Mouse (Mus musculus) stomach, postnatal 0 days (tissue): ENCODE data around the gene Ttc9c. TPM values are rescaled to one million over a fixed set of nuclear protein-coding genes. Genes with fewer than 3 reads are reported as not detected.
A peak's percentile ranks its signal among the peaks of the same experiment; 100 is the strongest.
"Not testable (repeated sequence)": the region's sequence is repeated elsewhere in the genome, so short reads cannot be mapped to it uniquely, and the experiment has no call there.

ENCODE experiments used
- ATAC-seq: fragments of 200-750 bp; cut with Nextera tagmentation; 2 replicates; pipeline ENCODE4 v1.8.0; 2017; ENCODE audit not compliant: low FRiP score, low TSS enrichment
- DNase-seq: peaks from one replicate; pipeline ENCODE4 v3.0.0-alpha.2; 2016; ENCODE audit warnings: low spot score
- H3K27ac ChIP-seq: fragments of 300-500 bp; sonication (generic); replicated peaks from 2 replicates; pipeline ENCODE4 v1.5.1; 2014; ENCODE audit warnings: mild to moderate bottlenecking, control low read depth
- H3K27me3 ChIP-seq: fragments of 300-500 bp; sonication (generic); 2 replicates; pipeline ENCODE4 v1.6.1; 2014; ENCODE audit warnings: low read length; ENCODE audit not compliant: control insufficient read depth, insufficient read depth
- H3K36me3 ChIP-seq: fragments of 300-500 bp; sonication (generic); 2 replicates; pipeline ENCODE4 v1.6.1; 2014; ENCODE audit warnings: low read length, mixed read lengths; ENCODE audit not compliant: control insufficient read depth, insufficient read depth
- H3K4me1 ChIP-seq: fragments of 300-500 bp; sonication (generic); replicated peaks from 2 replicates; pipeline ENCODE4 v1.6.1; 2014; ENCODE audit warnings: antibody characterized with exemption; ENCODE audit not compliant: control insufficient read depth, insufficient read depth
- H3K4me2 ChIP-seq: fragments of 300-500 bp; sonication (generic); replicated peaks from 2 replicates; pipeline ENCODE4 v1.6.1; 2014; ENCODE audit warnings: low read depth, mild to moderate bottlenecking, control low read depth, moderate library complexity
- H3K4me3 ChIP-seq: fragments of 300-500 bp; sonication (generic); 2 replicates; pipeline ENCODE4 v1.5.1; 2014; ENCODE audit warnings: low read depth, low read length, control low read depth
- H3K9ac ChIP-seq: fragments of 300-500 bp; sonication (generic); 2 replicates; pipeline ENCODE4 v1.6.1; 2014; ENCODE audit warnings: mild to moderate bottlenecking, low read length, control low read depth, mixed read lengths
- H3K9me3 ChIP-seq: fragments of 300-500 bp; sonication (generic); 2 replicates; pipeline ENCODE4 v1.6.1; 2016; ENCODE audit warnings: low read length; ENCODE audit not compliant: control insufficient read depth
- CTCF ChIP-seq: IDR thresholded peaks from 2 replicates; pipeline ENCODE4 v1.5.1; 2016; ENCODE audit warnings: antibody characterized with exemption, low read depth, mild to moderate bottlenecking, moderate library complexity
- EP300 ChIP-seq: optimal IDR thresholded peaks from 2 replicates; pipeline ENCODE3; 2016; ENCODE audit warnings: antibody characterized with exemption
- WGBS: fragments of 180-500 bp; shearing (Covaris S2); extraction: QIAGEN DNeasy Blood & Tissue Kit; methylation state at CpG from one replicate; pipeline ENCODE4 v1.1.7; 2014; 5-methylcytosine and 5-hydroxymethylcytosine counted together
- polyA plus RNA-seq: library from polyadenylated mRNA; unstranded; fragments of >200 nt; fragmentation: Nextera tagmentation; extraction: Ambion mirVana; gene quantifications from 2 replicates; pipeline ENCODE4 v1.2.1, GENCODE M21; 2015

Ttc9c gene
- polyA plus RNA-seq, 1 experiment from 2014 or later = 23.1 TPM

GRCm38 (mm10) chr19:8839908-8840791 is 21.0 kb upstream of the Ttc9c start:
- peak overlapping the region; percentile 66 for H3K9ac ChIP-seq
- peak overlapping the region; percentile 71 for H3K4me2 ChIP-seq
- peak overlapping the region; percentile 52 for H3K4me3 ChIP-seq
- peak overlapping the region; percentile 56 for H3K27ac ChIP-seq
- H3K36me3 ChIP-seq = peaks cover 3% of the 10 kb centered on the region; the same call in 1 of the 2 replicates
- H3K9me3 ChIP-seq = no peaks in the 10 kb centered on the region
- no peaks in the 10 kb centered on the region for H3K27me3 ChIP-seq
- peak; percentile 78 for ATAC-seq
- WGBS = 27% methylated on average over 29 of the region's 29 CpGs
- H3K4me1 ChIP-seq = no peaks in the 10 kb centered on the region
- DNase-seq = peak; percentile 88
- TF ChIP-seq CTCF (peak; percentile 26), EP300 (no peak)

GRCm38 (mm10) chr19:8839103-8839907 is 20.2 kb upstream of the Ttc9c start, which contains the start of gene Gng3:
TSS of gene Gng3 (minus strand) at chr19:8839194.
- TF ChIP-seq EP300 = no peak
- no peak for TF ChIP-seq CTCF
- Histone ChIP-seq H3K4me3 (peak within 1 kb of the TSS; percentile 61), H3K4me2 (peak within 1 kb of the TSS; percentile 81), H3K4me1 (no peaks in the 10 kb centered on the region), H3K27me3 (no peaks in the 10 kb centered on the region), H3K36me3 (peaks cover 5% of the 10 kb centered on the region; the same call in 1 of the 2 replicates), H3K9me3 (no peaks in the 10 kb centered on the region), H3K27ac (peak within 1 kb of the TSS; percentile 96; the same call in 1 of the 2 replicates), H3K9ac (peak within 1 kb of the TSS; percentile 88)
- DNase-seq = no peak
- no peak; the same call in 1 of the 2 replicates for ATAC-seq
- WGBS = 75% methylated on average over 11 of the region's 11 CpGs

GRCm38 (mm10) chr19:8838041-8838730 is 19.1 kb upstream of the Ttc9c start:
- H3K36me3 ChIP-seq = peaks cover 5% of the 10 kb centered on the region; the same call in 1 of the 2 replicates
- ATAC-seq (peak; percentile 2; the same call in 1 of the 2 replicates), DNase-seq (no peak)
- H3K4me1 ChIP-seq = no peaks in the 10 kb centered on the region
- H3K9me3 ChIP-seq = no peaks in the 10 kb centered on the region
- H3K27ac ChIP-seq = peak overlapping the region; percentile 96
- peak overlapping the region; percentile 61 for H3K4me3 ChIP-seq
- H3K9ac ChIP-seq = peak overlapping the region; percentile 88
- H3K4me2 ChIP-seq = peak overlapping the region; percentile 81
- no peaks in the 10 kb centered on the region for H3K27me3 ChIP-seq
- no peak for TF ChIP-seq CTCF
- no peak for TF ChIP-seq EP300
- 22% methylated on average over 15 of the region's 15 CpGs for WGBS

- no peaks in the 10 kb centered on the region for H3K9me3 ChIP-seq
- peak within 1 kb of the TSS; percentile 61 for H3K4me3 ChIP-seq
- no peaks in the 10 kb centered on the region for H3K4me1 ChIP-seq
- under 1% methylated on average over 38 of the region's 38 CpGs for WGBS
- peak within 1 kb of the TSS; percentile 96 for H3K27ac ChIP-seq
- DNase-seq (peak; percentile 88), ATAC-seq (peak; percentile 82)
- peak within 1 kb of the TSS; percentile 88 for H3K9ac ChIP-seq
- 0 out of 2 replicates have a peak, but pooled peaks cover 4% of the 10 kb centered on the region for H3K36me3 ChIP-seq
- no peaks in the 10 kb centered on the region for H3K27me3 ChIP-seq
- TF ChIP-seq CTCF = peak; percentile 69
- TF ChIP-seq EP300 = no peak
- H3K4me2 ChIP-seq = peak within 1 kb of the TSS; percentile 81
Observed at GRCm38 (mm10) chr19:8837251-8837791, 18.2 kb upstream of the Ttc9c start, which contains the start of gene Bscl2. TSS of gene Bscl2 (plus strand) at chr19:8837467.

- not testable (repeated sequence) for H3K27me3 ChIP-seq, H3K4me2 ChIP-seq, H3K27ac ChIP-seq, DNase-seq, ATAC-seq, H3K9ac ChIP-seq, H3K4me3 ChIP-seq, H3K36me3 ChIP-seq, H3K9me3 ChIP-seq, H3K4me1 ChIP-seq
- 95% methylated on average over 10 of the region's 10 CpGs for WGBS
Observed at GRCm38 (mm10) chr19:8836327-8836726, 17.2 kb upstream of the Ttc9c start.
